Mouse (Mus musculus): ENCODE measurements around the gene Grpel1. TPM values are rescaled to one million over a fixed set of nuclear protein-coding genes. Genes with fewer than 3 reads are reported as not detected.

Gene Grpel1
- polyA plus RNA-seq, 1 experiment from 2014 or later, result 68.0 TPM

- Histone ChIP-seq H3K4me2 (ENCODE audit: low read length) (no peak overlapping the region), H3K4me3 (replicated peaks; ENCODE audit: low read depth, low read length) (no peak overlapping the region), H3K36me3 (ENCODE audit: insufficient read depth, low read length) (no peaks in the 10 kb centered on the region), H3K27ac (no peak overlapping the region), H3K9ac (ENCODE audit: low read depth, low read length) (no peak overlapping the region), H3K27me3 (ENCODE audit: insufficient read depth, low read length) (no peaks in the 10 kb centered on the region), H3K9me3 (replicated peaks; ENCODE audit: low read length) (no peaks in the 10 kb centered on the region), H3K4me1 (replicated peaks; ENCODE audit: insufficient read depth, low read length) (no peaks in the 10 kb centered on the region)
- whole genome bisulfite sequencing, result 55% methylated on average over 9 of the region's 9 CpGs
- no peak for ATAC-seq (replicated peaks; ENCODE audit: low FRiP score, low read depth)
- TF ChIP-seq CTCF (IDR thresholded peaks at IDR 0.05; ENCODE audit: low read depth), result no peak
- DNase-seq (ENCODE audit: low spot score), result no peak
Measured at GRCm38 (mm10) chr5:36446166-36446890, 18.5 kb upstream of the Grpel1 start.

GRCm38 (mm10) chr5:36447872-36448271, 16.9 kb upstream of the Grpel1 start:
- ATAC-seq (replicated peaks; ENCODE audit: low FRiP score, low read depth) (no peak), DNase-seq (ENCODE audit: low spot score) (no peak)
- Histone ChIP-seq H3K4me2 (ENCODE audit: low read length) (no peak overlapping the region), H3K27me3 (ENCODE audit: insufficient read depth, low read length) (no peaks in the 10 kb centered on the region), H3K4me1 (replicated peaks; ENCODE audit: insufficient read depth, low read length) (no peaks in the 10 kb centered on the region), H3K36me3 (ENCODE audit: insufficient read depth, low read length) (no peaks in the 10 kb centered on the region), H3K27ac (no peak overlapping the region), H3K9ac (ENCODE audit: low read depth, low read length) (no peak overlapping the region), H3K9me3 (replicated peaks; ENCODE audit: low read length) (no peaks in the 10 kb centered on the region), H3K4me3 (replicated peaks; ENCODE audit: low read depth, low read length) (no peak overlapping the region)
- TF ChIP-seq CTCF (IDR thresholded peaks at IDR 0.05; ENCODE audit: low read depth), result no peak
- WGBS, result 91% methylated on average over 12 of the region's 12 CpGs

- H3K27ac ChIP-seq, result no peak overlapping the region
- H3K4me2 ChIP-seq (ENCODE audit: low read length), result no peak overlapping the region
- H3K9me3 ChIP-seq (replicated peaks; ENCODE audit: low read length), result no peaks in the 10 kb centered on the region
- H3K9ac ChIP-seq (ENCODE audit: low read depth, low read length), result no peak overlapping the region
- no peaks in the 10 kb centered on the region for H3K27me3 ChIP-seq (ENCODE audit: insufficient read depth, low read length)
- WGBS, result 61% methylated on average over 6 of the region's 6 CpGs
- DNase-seq (ENCODE audit: low spot score) (no peak), ATAC-seq (replicated peaks; ENCODE audit: low FRiP score, low read depth) (no peak)
- H3K4me3 ChIP-seq (replicated peaks; ENCODE audit: low read depth, low read length), result no peak overlapping the region
- H3K4me1 ChIP-seq (replicated peaks; ENCODE audit: insufficient read depth, low read length), result no peaks in the 10 kb centered on the region
- H3K36me3 ChIP-seq (ENCODE audit: insufficient read depth, low read length), result no peaks in the 10 kb centered on the region
- TF ChIP-seq CTCF (IDR thresholded peaks at IDR 0.05; ENCODE audit: low read depth), result no peak
Measured at GRCm38 (mm10) chr5:36449710-36450358, 15.0 kb upstream of the Grpel1 start.

- no peak overlapping the region for H3K4me2 ChIP-seq (ENCODE audit: low read length)
- no peak overlapping the region for H3K9ac ChIP-seq (ENCODE audit: low read depth, low read length)
- TF ChIP-seq CTCF (IDR thresholded peaks at IDR 0.05; ENCODE audit: low read depth), result no peak
- no peaks in the 10 kb centered on the region for H3K4me1 ChIP-seq (replicated peaks; ENCODE audit: insufficient read depth, low read length)
- no peaks in the 10 kb centered on the region for H3K36me3 ChIP-seq (ENCODE audit: insufficient read depth, low read length)
- no peaks in the 10 kb centered on the region for H3K9me3 ChIP-seq (replicated peaks; ENCODE audit: low read length)
- no peak for DNase-seq (ENCODE audit: low spot score)
- no peak overlapping the region for H3K27ac ChIP-seq
- H3K27me3 ChIP-seq (ENCODE audit: insufficient read depth, low read length), result no peaks in the 10 kb centered on the region
- no peak overlapping the region for H3K4me3 ChIP-seq (replicated peaks; ENCODE audit: low read depth, low read length)
- 19% methylated on average over 10 of the region's 10 CpGs for WGBS
- no peak for ATAC-seq (replicated peaks; ENCODE audit: low FRiP score, low read depth)
Measured at GRCm38 (mm10) chr5:36451119-36451518, 13.7 kb upstream of the Grpel1 start.

- DNase-seq (ENCODE audit: low spot score) (no peak), ATAC-seq (replicated peaks; ENCODE audit: low FRiP score, low read depth) (no peak)
- no peaks in the 10 kb centered on the region for H3K4me1 ChIP-seq (replicated peaks; ENCODE audit: insufficient read depth, low read length)
- no peaks in the 10 kb centered on the region for H3K27me3 ChIP-seq (ENCODE audit: insufficient read depth, low read length)
- H3K36me3 ChIP-seq (ENCODE audit: insufficient read depth, low read length), result no peaks in the 10 kb centered on the region
- WGBS, result 50% methylated on average over 10 of the region's 10 CpGs
- no peak overlapping the region for H3K27ac ChIP-seq
- no peak overlapping the region for H3K4me2 ChIP-seq (ENCODE audit: low read length)
- no peaks in the 10 kb centered on the region for H3K9me3 ChIP-seq (replicated peaks; ENCODE audit: low read length)
- no peak overlapping the region for H3K9ac ChIP-seq (ENCODE audit: low read depth, low read length)
- no peak for TF ChIP-seq CTCF (IDR thresholded peaks at IDR 0.05; ENCODE audit: low read depth)
- no peak overlapping the region for H3K4me3 ChIP-seq (replicated peaks; ENCODE audit: low read depth, low read length)
Measured at GRCm38 (mm10) chr5:36451872-36452389, 12.9 kb upstream of the Grpel1 start.

- Histone ChIP-seq H3K9me3 (replicated peaks; ENCODE audit: low read length) (no peaks in the 10 kb centered on the region), H3K9ac (ENCODE audit: low read depth, low read length) (no peak overlapping the region), H3K27ac (no peak overlapping the region), H3K27me3 (ENCODE audit: insufficient read depth, low read length) (no peaks in the 10 kb centered on the region), H3K4me3 (replicated peaks; ENCODE audit: low read depth, low read length) (no peak overlapping the region), H3K36me3 (ENCODE audit: insufficient read depth, low read length) (no peaks in the 10 kb centered on the region), H3K4me1 (replicated peaks; ENCODE audit: insufficient read depth, low read length) (no peaks in the 10 kb centered on the region), H3K4me2 (ENCODE audit: low read length) (no peak overlapping the region)
- no peak for DNase-seq (ENCODE audit: low spot score)
- WGBS, result 71% methylated on average over 6 of the region's 6 CpGs
- ATAC-seq (replicated peaks; ENCODE audit: low FRiP score, low read depth), result no peak
- TF ChIP-seq CTCF (IDR thresholded peaks at IDR 0.05; ENCODE audit: low read depth), result no peak
Measured at GRCm38 (mm10) chr5:36452821-36453220, 12.0 kb upstream of the Grpel1 start.

All from kidney, postnatal 0 days (tissue).